Mouse (Mus musculus): Measurements from ENCODE around the gene Gm12569. TPM values are rescaled to one million over a fixed set of nuclear protein-coding genes. Genes with fewer than 3 reads are reported as not detected.

Gene Gm12569
- polyA plus RNA-seq, 1 experiment from 2014 or later: not detected

- H3K4me3 ChIP-seq: peak within 1 kb of the TSS; percentile 76
- peaks cover 20% of the 10 kb centered on the region for H3K4me1 ChIP-seq
- H3K4me2 ChIP-seq (replicated peaks): peak within 1 kb of the TSS; percentile 74
- H3K27me3 ChIP-seq: no peaks in the 10 kb centered on the region
- peak within 1 kb of the TSS; percentile 91 for H3K27ac ChIP-seq
- H3K9ac ChIP-seq: peak within 1 kb of the TSS; percentile 91
- H3K9me3 ChIP-seq: no peaks in the 10 kb centered on the region
- no peaks in the 10 kb centered on the region; the same call in 1 of the 2 replicates for H3K36me3 ChIP-seq
- ATAC-seq (ENCODE audit: insufficient number of reproducible peaks, insufficient read depth, low FRiP score, low TSS enrichment): peak; percentile 94
- WGBS: 9% methylated on average over 57 of the region's 57 CpGs
These were observed 42.3 kb downstream of the Gm12569 start, which contains the start of gene BC049762 for GRCm38 (mm10) chr11:51262342-51263285. TSS of gene BC049762 (minus strand) at chr11:51263046.

- no peaks in the 10 kb centered on the region for H3K9me3 ChIP-seq
- under 1% methylated on average over 50 of the region's 50 CpGs for WGBS
- H3K36me3 ChIP-seq: no peaks in the 10 kb centered on the region; the same call in 1 of the 2 replicates
- peak overlapping the region; percentile 91 for H3K9ac ChIP-seq
- H3K27me3 ChIP-seq: no peaks in the 10 kb centered on the region
- H3K4me2 ChIP-seq (replicated peaks): peak overlapping the region; percentile 74
- H3K27ac ChIP-seq: peak overlapping the region; percentile 91
- H3K4me1 ChIP-seq: peaks cover 20% of the 10 kb centered on the region
- ATAC-seq (ENCODE audit: insufficient number of reproducible peaks, insufficient read depth, low FRiP score, low TSS enrichment): peak; percentile 35; the same call in 1 of the 2 replicates
- peak overlapping the region; percentile 76 for H3K4me3 ChIP-seq
These were observed 43.1 kb downstream of the Gm12569 start for GRCm38 (mm10) chr11:51263286-51263831.

GRCm38 (mm10) chr11:51264352-51264751, 44.1 kb downstream of the Gm12569 start:
- peaks cover 20% of the 10 kb centered on the region for H3K4me1 ChIP-seq
- no peaks in the 10 kb centered on the region for H3K27me3 ChIP-seq
- H3K36me3 ChIP-seq: no peaks in the 10 kb centered on the region; the same call in 1 of the 2 replicates
- ATAC-seq (ENCODE audit: insufficient number of reproducible peaks, insufficient read depth, low FRiP score, low TSS enrichment): no peak
- peak overlapping the region; percentile 76 for H3K4me3 ChIP-seq
- H3K27ac ChIP-seq: no peak overlapping the region
- WGBS: 10% methylated on average over 6 of the region's 6 CpGs
- H3K9me3 ChIP-seq: no peaks in the 10 kb centered on the region
- peak overlapping the region; percentile 45; the same call in 1 of the 2 replicates for H3K9ac ChIP-seq
- H3K4me2 ChIP-seq (replicated peaks): peak overlapping the region; percentile 74

- peak overlapping the region; percentile 74 for H3K4me2 ChIP-seq (replicated peaks)
- H3K4me3 ChIP-seq: 0 out of 2 replicates have a peak overlapping the region, but pooled peaks have one; percentile 8
- peaks cover 20% of the 10 kb centered on the region for H3K4me1 ChIP-seq
- H3K9me3 ChIP-seq: no peaks in the 10 kb centered on the region
- H3K27ac ChIP-seq: no peak overlapping the region
- no peak for ATAC-seq (ENCODE audit: insufficient number of reproducible peaks, insufficient read depth, low FRiP score, low TSS enrichment)
- peaks cover 4% of the 10 kb centered on the region for H3K36me3 ChIP-seq
- WGBS: 50% methylated on average over 3 of the region's 3 CpGs
- H3K27me3 ChIP-seq: no peaks in the 10 kb centered on the region
- H3K9ac ChIP-seq: no peak overlapping the region
These were observed 45.1 kb downstream of the Gm12569 start for GRCm38 (mm10) chr11:51265326-51265725.

DNA sequence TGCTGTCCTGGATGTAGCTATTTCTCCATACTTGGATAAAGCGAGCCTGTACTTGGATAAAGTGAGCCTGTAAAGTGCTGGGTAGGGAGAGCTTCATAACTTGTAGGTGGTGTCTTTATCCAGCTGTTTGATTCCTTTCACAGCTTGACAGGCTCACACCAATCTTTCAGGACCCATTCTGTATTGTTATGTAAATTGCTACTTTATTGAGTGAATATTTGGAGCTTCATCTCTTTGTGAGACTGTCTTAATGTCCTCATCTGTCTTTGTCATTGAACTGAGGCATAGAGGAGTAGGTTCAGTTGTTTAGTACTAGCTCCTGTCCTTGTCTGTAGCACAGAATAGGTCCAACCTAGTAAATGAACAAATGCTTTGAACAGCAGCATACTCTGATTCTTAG, 54.1 kb downstream of the Gm12569 start:
- no peak for ATAC-seq (ENCODE audit: insufficient number of reproducible peaks, insufficient read depth, low FRiP score, low TSS enrichment)
- no peak overlapping the region for H3K9ac ChIP-seq
- no peaks in the 10 kb centered on the region for H3K4me1 ChIP-seq
- no peak overlapping the region for H3K4me3 ChIP-seq
- H3K36me3 ChIP-seq: peaks cover 63% of the 10 kb centered on the region
- no peaks in the 10 kb centered on the region for H3K27me3 ChIP-seq
- 86% methylated on average over 1 of the region's 1 CpGs for WGBS
- no peaks in the 10 kb centered on the region for H3K9me3 ChIP-seq
- H3K27ac ChIP-seq: no peak overlapping the region
- H3K4me2 ChIP-seq (replicated peaks): no peak overlapping the region

Other genes starting within 250 kb of the Gm12569 start
- not detected in 2 replicates for gene Olfr1377, start 238.5 kb upstream of the Gm12569 start, polyA plus RNA-seq (2016; fragmentation: Nextera tagmentation; extraction: Ambion mirVana)
- gene Olfr51, start 216.9 kb upstream of the Gm12569 start, polyA plus RNA-seq (2016; fragmentation: Nextera tagmentation; extraction: Ambion mirVana): not detected in 2 replicates
- gene Olfr54, start 206.2 kb upstream of the Gm12569 start, polyA plus RNA-seq (2016; fragmentation: Nextera tagmentation; extraction: Ambion mirVana): not detected in 2 replicates
- not detected in 2 replicates for gene Olfr1375, start 172.4 kb upstream of the Gm12569 start, polyA plus RNA-seq (2016; fragmentation: Nextera tagmentation; extraction: Ambion mirVana)
- 9.2 and 10.6 TPM in 2 replicates for gene Zfp354a, start 161.2 kb upstream of the Gm12569 start, polyA plus RNA-seq (2016; fragmentation: Nextera tagmentation; extraction: Ambion mirVana)
- 144 and 155 TPM in 2 replicates for gene Clk4, start 41.3 kb downstream of the Gm12569 start, polyA plus RNA-seq (2016; fragmentation: Nextera tagmentation; extraction: Ambion mirVana)
- gene BC049762, start 42.6 kb downstream of the Gm12569 start, polyA plus RNA-seq (2016; fragmentation: Nextera tagmentation; extraction: Ambion mirVana): 0.22 TPM in 1 of 2 replicates, not detected in the other
- gene Col23a1, start 69.4 kb downstream of the Gm12569 start, polyA plus RNA-seq (2016; fragmentation: Nextera tagmentation; extraction: Ambion mirVana): 29.3 and 32.4 TPM in 2 replicates